Mouse (Mus musculus) CH12.LX (cell line): ENCODE data around the gene Prep.

Experiments used
- CTCF ChIP-seq, 2 experiments: IDR thresholded peaks in 1 of 2; conservative IDR thresholded peaks in 1 of 2; 2 replicates each; pipeline ENCODE4 v1.5.1; 2011 to 2012; ENCODE audit warnings: low read depth in 2 of 2, low read length in 2 of 2, improper control_type of control experiment in 1 of 2, inconsistent platforms in 1 of 2, mild to moderate bottlenecking in 1 of 2, moderate library complexity in 1 of 2
- MAFK ChIP-seq: IDR thresholded peaks from 2 replicates; pipeline ENCODE4 v1.6.1; 2011; ENCODE audit warnings: low read length, improper control_type of control experiment; ENCODE audit not compliant: insufficient replicate concordance
- MAX ChIP-seq: IDR thresholded peaks from 2 replicates; pipeline ENCODE4 v1.6.1; 2011; ENCODE audit warnings: low read length, improper control_type of control experiment
- MAZ ChIP-seq: IDR thresholded peaks from 2 replicates; pipeline ENCODE4 v1.6.1; 2012; ENCODE audit warnings: low read depth, mild to moderate bottlenecking, inconsistent platforms, low read length, improper control_type of control experiment, moderate library complexity
- MEF2A ChIP-seq: IDR thresholded peaks from 2 replicates; pipeline ENCODE4 v1.6.1; 2014; ENCODE audit warnings: low read depth, mild to moderate bottlenecking, inconsistent platforms, low read length, improper control_type of control experiment, borderline replicate concordance
- MXI1 ChIP-seq: IDR thresholded peaks from 2 replicates; pipeline ENCODE4 v1.6.1; 2011; ENCODE audit warnings: mild to moderate bottlenecking, low read depth, low read length, improper control_type of control experiment
- POLR2A ChIP-seq: IDR thresholded peaks from 2 replicates; pipeline ENCODE4 v1.6.1; 2011; ENCODE audit warnings: low read depth, mild to moderate bottlenecking, improper control_type of control experiment, low read length
- RAD21 ChIP-seq: IDR thresholded peaks from 2 replicates; pipeline ENCODE4 v1.6.1; 2011; ENCODE audit warnings: low read depth, mild to moderate bottlenecking, low read length, improper control_type of control experiment, moderate library complexity
- SIN3A ChIP-seq: IDR thresholded peaks from 2 replicates; pipeline ENCODE4 v1.6.1; 2012; ENCODE audit warnings: low read length, improper control_type of control experiment, inconsistent platforms
- TCF12 ChIP-seq: IDR thresholded peaks from 2 replicates; pipeline ENCODE4 v1.6.1; 2014; ENCODE audit warnings: low read depth, mild to moderate bottlenecking, inconsistent platforms, low read length, improper control_type of control experiment
- USF1 ChIP-seq: IDR thresholded peaks from 2 replicates; pipeline ENCODE4 v1.6.1; 2014; ENCODE audit warnings: low read depth, mild to moderate bottlenecking, inconsistent platforms, low read length, improper control_type of control experiment
- USF2 ChIP-seq: conservative IDR thresholded peaks from 2 replicates; pipeline ENCODE4 v1.6.1; 2011; ENCODE audit warnings: low read depth, low read length, improper control_type of control experiment
- ZKSCAN1 ChIP-seq: IDR thresholded peaks from 2 replicates; pipeline ENCODE4 v1.6.1; 2012; ENCODE audit warnings: low read depth, inconsistent platforms, low read length, improper control_type of control experiment, borderline replicate concordance

DNA sequence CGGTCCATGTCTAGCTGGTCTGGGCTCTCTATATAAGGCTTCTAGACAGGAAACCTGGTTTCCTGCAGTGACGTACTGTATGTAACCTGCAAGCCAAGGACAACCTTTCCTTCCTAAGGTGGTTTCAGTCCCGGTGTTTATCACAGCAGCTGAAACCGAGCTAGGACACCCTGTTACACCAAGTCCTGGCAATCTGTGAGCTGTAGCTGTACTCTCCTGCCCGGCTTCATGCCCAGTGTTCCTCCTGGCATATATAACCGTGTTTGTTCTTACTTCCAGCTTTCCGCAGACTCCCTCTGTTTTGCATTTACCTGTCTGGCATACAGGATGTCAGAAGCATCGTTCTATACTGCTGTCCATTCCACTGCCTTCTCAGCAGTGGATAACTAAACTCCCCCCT, 51.4 kb downstream of the Prep start:
- no peak for TF ChIP-seq POLR2A
- no peak for TF ChIP-seq CTCF (conservative IDR thresholded peaks at IDR 0.05 in 1 of 2, IDR thresholded peaks at IDR 0.05 in 1 of 2; ENCODE audit: low read depth in 2 of 2, low read length in 2 of 2)
- TF ChIP-seq SIN3A, result no peak
- TF ChIP-seq USF1, result no peak
- no peak for TF ChIP-seq MAX
- TF ChIP-seq MEF2A, result no peak
- TF ChIP-seq MAZ, result no peak
- no peak for TF ChIP-seq USF2
- no peak for TF ChIP-seq RAD21
- TF ChIP-seq TCF12, result no peak
- TF ChIP-seq MAFK, result no peak
- TF ChIP-seq ZKSCAN1, result no peak
- TF ChIP-seq MXI1, result no peak
